Mouse (Mus musculus) cerebellum, adult 8-10 months (tissue): Measurements from ENCODE around the gene Mvb12b.
A peak's percentile ranks its signal among the peaks of the same experiment; 100 is the strongest.

Experiments used
- DNase-seq: peaks from one replicate; pipeline ENCODE4 v3.0.0; 2022

Gene Mvb12b

DNA sequence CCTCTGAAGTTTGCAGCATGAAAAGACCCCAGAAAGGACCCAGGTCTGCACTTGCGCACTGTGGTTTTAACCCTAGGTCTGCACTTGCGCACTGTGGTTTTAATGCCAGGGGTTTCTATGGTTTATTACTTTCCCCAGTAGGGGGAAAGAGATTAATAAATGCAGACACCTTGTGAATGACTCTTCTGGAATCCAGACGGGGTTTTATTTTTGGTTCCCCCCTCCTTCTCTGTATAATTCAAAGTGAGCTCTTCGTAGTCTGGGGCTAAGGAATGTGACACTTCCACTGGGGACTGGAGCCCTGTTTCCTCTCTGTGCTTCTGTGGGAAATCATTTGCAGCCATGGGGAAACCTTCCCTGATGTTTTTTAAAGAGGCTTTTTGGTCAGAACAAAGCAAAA lies 113.6 kb downstream of the Mvb12b start:
- no peak for DNase-seq

DNA sequence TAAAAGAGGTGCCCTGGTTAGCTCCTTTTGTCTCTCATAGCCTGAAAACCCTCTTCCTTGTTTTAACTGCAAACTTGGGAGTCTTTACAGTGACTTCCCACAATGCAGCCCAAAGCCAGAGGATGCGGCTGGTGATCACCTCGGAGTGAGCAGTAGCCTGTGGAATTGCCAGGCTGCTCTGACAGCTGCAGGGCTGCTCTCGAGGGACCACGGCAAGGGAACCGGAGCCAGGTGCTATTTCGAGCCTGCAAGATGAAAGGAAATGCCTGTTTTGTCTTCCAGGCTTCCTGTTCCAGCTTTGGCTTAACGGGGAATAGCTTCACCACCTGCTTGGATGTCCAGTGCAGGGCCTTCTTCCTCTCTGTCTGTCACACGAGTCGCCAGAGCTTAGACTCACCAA lies 115.3 kb downstream of the Mvb12b start:
- no peak for DNase-seq

DNA sequence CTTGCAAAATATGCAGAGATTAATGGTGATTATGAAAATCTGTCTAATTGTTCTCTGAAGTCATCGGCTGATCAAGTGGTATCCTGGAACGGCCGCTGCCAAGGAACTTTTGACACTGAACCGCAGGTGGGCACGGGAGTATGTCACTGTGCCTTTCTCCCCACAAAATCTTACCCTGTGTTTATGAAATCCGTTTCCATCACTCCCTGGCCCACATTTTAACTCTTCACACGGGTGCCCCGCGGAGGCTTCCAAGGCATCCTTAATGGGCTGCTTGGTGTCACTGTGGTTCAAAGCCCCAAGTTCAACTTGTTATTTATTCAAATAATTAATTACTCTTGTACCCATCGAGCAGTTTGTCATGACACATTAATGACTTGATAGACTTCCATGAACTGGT lies 116.4 kb downstream of the Mvb12b start:
- no peak for DNase-seq

- DNase-seq: no peak
Observed at GRCm38 (mm10) chr2:33770526-33771130, 117.1 kb downstream of the Mvb12b start.

GRCm38 (mm10) chr2:33764476-33764875 lies 123.3 kb downstream of the Mvb12b start:
- DNase-seq: no peak

- DNase-seq: no peak
Observed at GRCm38 (mm10) chr2:33762210-33762609, 125.5 kb downstream of the Mvb12b start.

DNA sequence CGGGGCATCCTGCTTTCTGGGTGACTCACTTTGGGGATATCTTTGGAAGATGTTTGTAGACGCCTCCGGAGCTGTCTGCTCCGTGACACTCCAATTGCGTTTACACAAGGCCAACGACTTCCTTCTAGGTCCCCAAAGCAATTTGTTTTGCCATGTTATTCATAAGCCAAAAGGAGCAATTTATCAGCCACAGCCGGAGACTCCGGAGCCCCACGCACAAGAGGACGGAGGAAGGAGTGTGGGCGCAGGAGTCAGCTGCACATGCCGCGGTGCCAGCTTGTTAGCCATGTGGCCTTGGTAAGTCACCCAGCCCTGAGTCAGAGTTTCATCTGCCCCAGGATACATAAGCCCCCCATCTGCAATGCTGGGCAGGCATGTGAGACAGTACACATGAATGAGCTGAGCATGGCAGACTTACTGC lies 127.2 kb downstream of the Mvb12b start:
- DNase-seq: no peak

- DNase-seq: no peak
Observed at GRCm38 (mm10) chr2:33759447-33759846, 128.3 kb downstream of the Mvb12b start.

DNA sequence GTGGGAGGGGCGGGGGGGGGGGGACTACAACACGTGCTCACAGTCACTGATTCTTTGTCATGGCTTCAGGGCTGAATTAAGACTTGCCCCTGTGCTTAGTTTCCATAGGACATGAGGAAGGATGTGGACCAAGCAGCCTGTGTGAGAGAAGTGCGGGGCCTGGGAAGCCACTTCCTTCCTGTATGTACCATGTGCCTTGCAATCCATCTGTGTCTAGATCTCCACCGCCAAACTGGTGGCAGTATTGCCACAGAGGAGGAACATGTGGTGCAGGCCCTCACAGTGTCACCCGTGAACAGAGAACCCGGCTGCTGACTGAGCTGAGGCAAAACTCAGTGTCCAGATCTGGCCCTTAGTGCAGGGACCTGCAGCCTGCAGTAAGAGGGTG lies 132.1 kb downstream of the Mvb12b start:
- no peak for DNase-seq

GRCm38 (mm10) chr2:33754980-33755632 lies 132.6 kb downstream of the Mvb12b start:
- DNase-seq: no peak

- DNase-seq: no peak
Observed at GRCm38 (mm10) chr2:33754317-33754633, 133.5 kb downstream of the Mvb12b start.

DNA sequence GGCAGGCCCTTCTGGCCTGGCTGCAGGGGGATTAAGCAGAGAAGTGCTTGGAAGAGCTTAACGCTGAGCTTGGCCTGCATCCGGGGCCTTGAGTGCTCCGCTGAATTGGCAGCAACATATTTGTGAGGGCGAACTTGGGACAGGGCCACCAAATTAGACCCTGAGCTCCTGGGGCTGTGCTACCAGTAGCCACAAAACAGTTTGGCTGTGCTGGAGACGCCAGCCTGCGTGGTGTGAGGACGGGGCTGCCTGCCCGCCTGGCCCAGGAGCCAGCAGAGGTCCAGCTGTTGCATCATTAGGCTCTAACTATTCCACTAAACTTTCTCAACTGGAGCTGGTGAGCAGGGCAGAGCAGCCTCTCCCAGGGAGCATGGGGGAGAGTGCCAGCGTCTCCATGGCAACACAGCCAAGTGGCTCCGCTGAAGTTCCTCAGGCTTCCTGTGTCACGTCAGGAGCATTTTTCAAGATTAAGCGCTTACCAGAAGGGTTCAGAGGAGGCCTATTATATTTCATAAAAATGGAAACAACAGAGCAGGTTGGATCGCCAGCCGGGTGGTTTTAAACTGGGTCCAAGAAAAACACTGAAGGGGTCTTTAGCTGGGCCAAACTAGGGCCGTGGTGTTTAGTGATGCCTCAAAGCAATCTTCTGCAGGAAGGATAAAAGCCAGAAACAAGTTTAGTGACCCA lies 134.0 kb downstream of the Mvb12b start:
- DNase-seq: peak; percentile 76

GRCm38 (mm10) chr2:33750611-33751010 lies 137.1 kb downstream of the Mvb12b start:
- DNase-seq: peak; percentile 49

DNA sequence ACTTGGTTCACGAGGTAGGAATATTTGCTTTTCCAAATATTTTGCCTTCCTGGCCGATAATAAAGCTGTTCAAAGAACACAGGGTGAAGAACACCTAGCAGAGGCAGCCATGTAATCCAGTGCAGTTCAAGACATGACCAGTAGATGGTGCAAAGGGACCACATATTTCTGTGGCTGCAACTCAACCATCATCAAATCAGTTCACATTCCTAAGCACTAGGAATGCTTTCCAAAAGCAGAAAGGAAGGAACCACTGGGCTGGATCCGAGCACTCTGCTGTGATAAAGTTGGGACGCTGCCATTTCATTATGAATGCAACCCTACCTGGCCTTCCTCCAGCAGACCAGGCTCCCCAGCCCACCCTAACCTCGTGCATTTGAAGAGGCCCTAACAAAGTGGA lies 141.3 kb downstream of the Mvb12b start:
- peak; percentile 87 for DNase-seq

DNA sequence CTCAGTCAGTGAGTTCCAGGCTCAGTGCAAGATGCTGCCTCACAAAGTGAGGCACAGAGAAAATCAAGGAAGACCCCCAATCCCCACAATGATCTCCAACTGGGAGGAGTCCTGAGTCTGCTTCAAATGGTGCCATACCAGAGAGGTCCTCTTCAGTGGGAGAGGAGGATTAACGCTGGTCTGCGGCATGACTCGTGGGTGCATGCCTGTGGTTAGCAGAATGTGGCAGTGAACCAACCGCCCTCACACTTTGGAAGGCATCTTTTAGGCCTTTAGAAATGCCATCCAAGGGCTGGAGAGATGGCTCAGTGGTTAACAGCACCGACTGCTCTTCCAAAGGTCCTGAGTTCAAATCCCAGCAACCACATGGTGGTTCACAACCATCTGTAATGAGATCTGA lies 142.0 kb downstream of the Mvb12b start:
- DNase-seq: no peak

DNA sequence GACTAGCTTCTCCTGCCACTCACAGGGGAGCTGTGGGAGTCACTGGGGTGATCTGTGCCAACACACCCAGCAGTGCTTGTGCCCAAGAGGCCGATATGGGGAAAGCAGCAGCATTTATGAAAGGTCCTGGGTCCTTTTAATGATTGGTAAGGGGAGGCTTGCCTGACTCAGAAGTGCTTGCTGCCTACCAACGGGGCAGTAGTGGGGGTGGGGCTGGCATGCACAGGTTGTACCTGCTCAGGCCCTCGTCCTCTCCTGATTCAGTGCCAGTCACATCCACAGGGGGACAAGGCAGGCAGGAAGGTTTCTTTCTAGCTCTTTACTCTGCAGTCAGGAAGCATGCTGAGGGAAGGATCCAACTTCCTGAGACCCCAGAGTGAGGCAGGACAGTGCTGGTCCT lies 150.6 kb downstream of the Mvb12b start:
- DNase-seq: no peak

DNA sequence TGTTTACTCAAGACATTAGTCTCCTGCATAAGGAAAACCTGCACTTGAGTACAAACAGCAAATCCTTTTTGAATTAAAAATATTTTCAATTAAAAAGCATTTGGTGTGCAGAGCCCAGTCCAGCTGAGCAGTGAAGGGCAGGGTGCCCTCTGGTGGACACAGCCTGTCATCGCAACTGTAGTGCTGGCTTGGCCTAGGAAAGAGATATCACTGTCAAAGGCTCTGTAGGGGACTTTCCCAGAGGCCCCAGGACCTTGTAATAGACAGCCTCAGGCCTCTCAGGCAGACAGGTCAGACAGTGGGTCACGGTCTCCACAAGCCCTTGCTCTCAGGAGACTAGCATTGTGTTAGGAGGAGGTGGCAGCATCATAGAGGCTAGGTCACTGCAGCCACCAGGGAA lies 151.0 kb downstream of the Mvb12b start:
- peak; percentile 66 for DNase-seq

- peak; percentile 78 for DNase-seq
Observed at GRCm38 (mm10) chr2:33734781-33735485, 152.8 kb downstream of the Mvb12b start.

- DNase-seq: no peak
Observed at GRCm38 (mm10) chr2:33729701-33730100, 158.0 kb downstream of the Mvb12b start.

DNA sequence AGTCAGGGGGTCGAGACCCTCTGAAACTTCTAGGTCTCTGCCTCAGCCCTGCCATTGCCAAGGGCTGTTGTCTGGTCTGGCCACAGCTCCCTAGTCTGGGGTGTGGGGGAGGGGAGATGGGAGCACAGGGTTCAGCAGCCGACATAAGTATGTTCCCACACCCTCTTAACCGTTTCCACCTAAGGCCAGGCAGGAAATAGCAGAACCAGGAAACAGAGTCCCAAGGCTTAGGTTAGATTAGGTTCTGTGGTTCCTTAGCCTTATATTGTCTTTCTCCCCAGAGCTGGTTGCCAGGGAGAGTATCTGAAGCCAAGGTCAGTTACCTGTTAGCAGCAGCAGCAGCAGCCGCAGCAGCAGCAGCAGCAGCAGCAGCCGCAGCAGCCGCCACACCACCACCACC lies 160.5 kb downstream of the Mvb12b start:
- DNase-seq: no peak

- peak; percentile 42 for DNase-seq
Observed at GRCm38 (mm10) chr2:33720380-33720898, 167.3 kb downstream of the Mvb12b start.

GRCm38 (mm10) chr2:33719339-33720066 lies 168.2 kb downstream of the Mvb12b start:
- no peak for DNase-seq

DNA sequence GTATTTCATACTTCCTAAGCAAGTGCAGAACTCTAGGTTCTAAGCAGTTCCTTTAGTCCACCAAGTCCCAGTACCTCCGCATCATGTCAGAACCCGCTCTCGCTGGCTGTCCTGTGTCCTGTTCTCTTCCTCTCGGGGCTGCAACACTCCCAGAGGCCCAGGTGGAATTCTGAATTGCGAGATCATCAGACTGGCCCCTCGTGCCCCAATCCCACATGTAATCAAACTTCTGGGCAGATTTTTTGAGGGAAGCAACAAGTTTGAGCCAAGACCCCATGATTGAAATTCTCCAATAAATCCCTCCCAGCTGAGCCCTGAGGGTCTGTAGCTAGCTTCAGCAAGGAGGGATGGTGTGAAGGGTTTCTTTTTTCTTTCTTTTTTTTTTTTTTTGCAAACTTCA lies 169.2 kb downstream of the Mvb12b start:
- no peak for DNase-seq
